Mouse (Mus musculus) fibroblast of lung, adult 2 months (primary cell): Measurements from ENCODE around the gene Mei4.

Experiments used
- DNase-seq: peaks from one replicate; pipeline ENCODE4 v3.0.0-alpha.2; 2011; ENCODE audit warnings: low read depth

Gene Mei4

GRCm38 (mm10) chr9:82160143-82160542, 296.7 kb downstream of the Mei4 start:
- no peak for DNase-seq

GRCm38 (mm10) chr9:82162415-82162814, 298.9 kb downstream of the Mei4 start:
- DNase-seq = no peak

- no peak for DNase-seq
Observed at GRCm38 (mm10) chr9:82217976-82218375, 354.5 kb downstream of the Mei4 start.

- peak; percentile 4 for DNase-seq
Observed at GRCm38 (mm10) chr9:82247695-82248445, 384.4 kb downstream of the Mei4 start.
